Mouse (Mus musculus) forebrain, embryonic 12.5 days (tissue): ENCODE results near the gene Lmntd1. TPM values are rescaled to one million over a fixed set of nuclear protein-coding genes. Genes with fewer than 3 reads are reported as not detected.

Experiments
- ATAC-seq: fragments of 200-750 bp; cut with Nextera tagmentation; 2 replicates; pipeline ENCODE4 v1.8.0; 2017; ENCODE audit warnings: moderate TSS enrichment; ENCODE audit not compliant: low FRiP score
- H3K27ac ChIP-seq: fragments of 300-500 bp; sonication (generic); 2 replicates; pipeline ENCODE4 v1.5.1; 2016; ENCODE audit warnings: mild to moderate bottlenecking
- H3K27me3 ChIP-seq: fragments of 300-500 bp; sonication (generic); 2 replicates; pipeline ENCODE4 v1.6.1; 2016; ENCODE audit warnings: mild to moderate bottlenecking
- H3K36me3 ChIP-seq: fragments of 300-500 bp; sonication (generic); replicated peaks from 2 replicates; pipeline ENCODE4 v1.6.1; 2016; ENCODE audit warnings: mild to moderate bottlenecking
- H3K4me1 ChIP-seq: fragments of 300-500 bp; sonication (generic); 2 replicates; pipeline ENCODE4 v1.6.1; 2016
- H3K4me2 ChIP-seq: fragments of 300-500 bp; sonication (generic); 2 replicates; pipeline ENCODE4 v1.6.1; 2016; ENCODE audit warnings: mild to moderate bottlenecking, moderate library complexity
- H3K4me3 ChIP-seq: fragments of 300-500 bp; sonication (generic); replicated peaks from 2 replicates; pipeline ENCODE4 v1.5.1; 2016; ENCODE audit warnings: mild to moderate bottlenecking
- H3K9ac ChIP-seq: fragments of 300-500 bp; sonication (generic); 2 replicates; pipeline ENCODE4 v1.6.1; 2016; ENCODE audit warnings: mild to moderate bottlenecking
- H3K9me3 ChIP-seq: fragments of 300-500 bp; sonication (generic); 2 replicates; pipeline ENCODE4 v1.6.1; 2016
- WGBS: fragments of 180-500 bp; shearing (Covaris S2); methylation state at CpG from one replicate; pipeline ENCODE4 v1.1.7; 2016; 5-methylcytosine and 5-hydroxymethylcytosine counted together
- polyA plus RNA-seq: library from polyadenylated mRNA; unstranded; fragments of >200 nt; fragmentation: Nextera tagmentation; extraction: Ambion mirVana; gene quantifications from 2 replicates; pipeline ENCODE4 v1.2.1, GENCODE M21; 2016

Gene Lmntd1
- polyA plus RNA-seq, 1 experiment from 2014 or later, result 0.47 TPM

- H3K4me1 ChIP-seq, result 0 out of 2 replicates have a peak, but pooled peaks cover 3% of the 10 kb centered on the region
- no peaks in the 10 kb centered on the region for H3K9me3 ChIP-seq
- no peak overlapping the region for H3K4me2 ChIP-seq
- H3K27ac ChIP-seq, result no peak overlapping the region
- ATAC-seq, result no peak
- no peak overlapping the region for H3K9ac ChIP-seq
- H3K4me3 ChIP-seq, result no peak overlapping the region
- 89% methylated on average over 10 of the region's 10 CpGs for WGBS
- no peaks in the 10 kb centered on the region for H3K36me3 ChIP-seq
- no peaks in the 10 kb centered on the region for H3K27me3 ChIP-seq
These were observed 209.6 kb downstream of the Lmntd1 start for GRCm38 (mm10) chr6:145404369-145405051.

DNA sequence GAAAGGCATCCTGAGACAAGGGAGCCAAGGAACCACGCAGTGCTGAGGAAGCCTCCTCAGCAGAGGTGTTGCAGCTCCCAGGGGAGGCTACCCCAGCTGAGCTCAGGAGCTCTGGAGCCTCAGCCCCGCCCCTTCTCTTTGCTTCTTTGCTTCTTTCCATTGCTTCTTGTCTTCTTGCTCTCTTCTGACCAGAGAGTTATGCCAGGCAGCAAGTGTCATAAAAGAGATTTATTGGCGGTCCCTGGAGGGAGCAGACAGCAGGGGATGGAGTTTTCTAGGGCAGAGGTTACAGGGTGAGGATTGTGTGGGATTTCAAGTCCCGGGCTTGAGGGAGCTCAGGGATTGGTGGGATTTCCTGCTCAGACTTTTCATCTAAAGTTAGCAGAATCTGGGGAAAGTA, 213.0 kb downstream of the Lmntd1 start:
- no peaks in the 10 kb centered on the region for H3K27me3 ChIP-seq
- no peak overlapping the region for H3K27ac ChIP-seq
- 0 out of 2 replicates have a peak, but pooled peaks cover 3% of the 10 kb centered on the region for H3K4me1 ChIP-seq
- no peak for ATAC-seq
- WGBS, result 35% methylated on average over 4 of the region's 4 CpGs
- H3K9me3 ChIP-seq, result no peaks in the 10 kb centered on the region
- H3K4me3 ChIP-seq, result no peak overlapping the region
- no peaks in the 10 kb centered on the region for H3K36me3 ChIP-seq
- no peak overlapping the region for H3K9ac ChIP-seq
- H3K4me2 ChIP-seq, result no peak overlapping the region

DNA sequence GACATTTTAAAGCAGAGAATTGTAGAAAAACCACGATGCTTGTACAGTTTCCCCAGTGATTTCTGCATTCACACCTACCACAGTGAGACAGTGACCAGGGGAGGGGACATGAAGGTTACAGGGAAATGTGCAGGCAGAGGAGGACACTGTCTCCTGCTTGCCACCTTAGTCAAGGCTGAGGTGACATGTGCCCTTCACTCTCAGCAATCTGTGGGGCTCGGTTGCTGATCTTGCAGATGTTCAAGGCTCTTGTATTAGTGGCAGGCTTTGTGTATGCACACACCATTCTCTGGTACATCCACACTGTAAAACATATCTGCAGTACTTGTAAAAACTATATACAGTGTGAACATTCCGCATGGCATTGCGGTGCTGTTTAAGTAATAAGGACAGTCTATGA, 216.2 kb downstream of the Lmntd1 start:
- Histone ChIP-seq H3K9ac (no peak overlapping the region), H3K36me3 (no peaks in the 10 kb centered on the region), H3K4me1 (0 out of 2 replicates have a peak, but pooled peaks cover 3% of the 10 kb centered on the region), H3K27me3 (no peaks in the 10 kb centered on the region; the same call in 1 of the 2 replicates), H3K4me3 (no peak overlapping the region), H3K4me2 (no peak overlapping the region), H3K9me3 (no peaks in the 10 kb centered on the region), H3K27ac (no peak overlapping the region)
- 94% methylated on average over 4 of the region's 4 CpGs for WGBS
- no peak for ATAC-seq

DNA sequence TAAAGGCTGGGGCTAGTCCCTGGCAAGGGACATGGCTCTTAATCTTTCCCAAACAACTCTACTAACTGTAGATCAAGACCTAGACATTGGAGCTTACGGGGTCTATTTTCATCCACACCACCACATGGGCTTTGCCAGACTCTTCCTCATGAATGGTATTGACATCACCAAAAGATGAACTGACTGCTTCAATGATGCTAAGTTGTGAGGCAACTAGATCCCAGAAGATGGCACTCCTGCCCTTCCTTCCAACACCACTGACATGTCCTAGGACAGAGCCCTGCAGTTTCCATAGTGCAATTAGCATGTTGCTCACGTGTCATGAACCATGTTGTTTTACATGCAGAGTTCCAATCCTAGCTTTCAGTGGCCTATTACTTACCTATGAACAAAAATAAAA, 217.6 kb downstream of the Lmntd1 start:
- Histone ChIP-seq H3K36me3 (no peaks in the 10 kb centered on the region), H3K27ac (no peak overlapping the region), H3K4me2 (no peak overlapping the region), H3K9ac (no peak overlapping the region), H3K4me3 (no peak overlapping the region), H3K9me3 (no peaks in the 10 kb centered on the region), H3K27me3 (no peaks in the 10 kb centered on the region; the same call in 1 of the 2 replicates), H3K4me1 (0 out of 2 replicates have a peak, but pooled peaks cover 3% of the 10 kb centered on the region)
- 91% methylated on average over 2 of the region's 2 CpGs for WGBS
- ATAC-seq, result no peak

- ATAC-seq, result no peak
- H3K4me3 ChIP-seq, result no peak overlapping the region
- H3K27ac ChIP-seq, result no peak overlapping the region
- H3K4me1 ChIP-seq, result peaks cover 17% of the 10 kb centered on the region
- H3K27me3 ChIP-seq, result no peaks in the 10 kb centered on the region; the same call in 1 of the 2 replicates
- H3K9ac ChIP-seq, result no peak overlapping the region
- WGBS, result 58% methylated on average over 2 of the region's 2 CpGs
- H3K4me2 ChIP-seq, result no peak overlapping the region
- no peaks in the 10 kb centered on the region for H3K9me3 ChIP-seq
- no peaks in the 10 kb centered on the region for H3K36me3 ChIP-seq
These were observed 223.7 kb downstream of the Lmntd1 start for GRCm38 (mm10) chr6:145390421-145390820.

DNA sequence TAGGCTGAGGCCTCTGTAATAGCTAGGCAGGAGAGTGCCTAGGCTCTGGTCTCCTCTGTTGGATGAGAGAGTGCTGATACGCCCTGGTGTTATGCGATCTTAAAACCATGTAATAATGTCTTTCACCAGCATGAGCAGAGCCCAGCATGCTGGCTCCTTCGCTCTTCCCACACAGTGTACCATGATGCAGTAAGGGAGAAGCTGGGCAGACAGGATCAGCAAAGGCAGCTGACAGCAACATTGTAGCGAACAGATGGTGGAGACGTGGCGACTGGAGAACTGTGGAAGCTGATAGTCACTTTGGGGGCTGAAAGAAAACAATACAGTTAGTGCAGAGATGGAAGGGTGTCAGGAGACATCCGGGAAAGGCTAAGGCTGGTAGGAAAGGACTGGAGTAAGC, 224.2 kb downstream of the Lmntd1 start:
- 68% methylated on average over 7 of the region's 7 CpGs for WGBS
- peaks cover 17% of the 10 kb centered on the region for H3K4me1 ChIP-seq

GRCm38 (mm10) chr6:145387378-145387777, 226.7 kb downstream of the Lmntd1 start:
- Histone ChIP-seq H3K27ac (no peak overlapping the region), H3K27me3 (no peaks in the 10 kb centered on the region), H3K4me1 (peaks cover 17% of the 10 kb centered on the region), H3K36me3 (no peaks in the 10 kb centered on the region), H3K9me3 (no peaks in the 10 kb centered on the region), H3K4me2 (no peak overlapping the region), H3K9ac (no peak overlapping the region), H3K4me3 (no peak overlapping the region)
- WGBS, result 71% methylated on average over 6 of the region's 6 CpGs
- ATAC-seq, result no peak

More for the DNA sequence above, 224.2 kb downstream of the Lmntd1 start:
- H3K9ac ChIP-seq, result no peak overlapping the region
- no peak overlapping the region for H3K4me2 ChIP-seq
- no peak overlapping the region for H3K27ac ChIP-seq
- ATAC-seq, result no peak
- no peak overlapping the region for H3K4me3 ChIP-seq
- H3K36me3 ChIP-seq, result no peaks in the 10 kb centered on the region
- no peaks in the 10 kb centered on the region for H3K9me3 ChIP-seq
- no peaks in the 10 kb centered on the region; the same call in 1 of the 2 replicates for H3K27me3 ChIP-seq

DNA sequence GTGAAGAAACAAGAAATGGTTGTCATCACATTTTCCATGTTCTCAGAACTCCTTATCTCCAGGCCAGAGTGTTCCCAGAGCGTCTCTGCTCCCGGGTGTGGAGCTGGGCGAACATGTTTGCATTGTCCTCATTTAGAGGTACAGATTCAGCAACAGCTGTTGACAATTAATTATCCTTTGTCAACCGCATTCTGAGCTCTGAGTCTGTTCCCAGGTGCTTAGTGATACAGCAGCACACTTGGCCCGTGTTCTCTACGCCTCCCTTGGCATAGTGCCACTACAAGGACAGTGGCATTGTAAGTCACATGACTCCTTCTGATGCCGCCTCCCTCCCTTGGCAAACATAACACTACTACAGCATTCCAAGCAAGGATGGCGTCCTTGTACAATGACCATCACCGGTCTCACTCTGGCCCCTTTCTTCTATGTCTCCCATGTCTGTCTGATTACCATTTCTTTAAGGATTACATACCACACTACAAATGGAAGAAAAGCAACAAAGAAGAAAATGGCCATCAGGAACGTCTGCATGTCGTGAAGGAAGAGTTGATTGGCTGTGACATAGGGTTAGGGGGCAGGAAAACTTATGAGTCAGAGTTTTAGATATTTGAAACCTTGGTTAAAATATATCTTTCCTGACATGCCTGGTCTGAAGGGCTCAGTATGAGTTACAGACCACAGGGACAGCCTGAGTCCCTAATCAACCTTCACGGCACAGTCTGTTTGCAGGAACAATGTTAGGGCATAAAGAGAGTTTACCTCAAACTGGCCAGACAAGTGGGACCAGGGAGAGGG, 231.3 kb downstream of the Lmntd1 start:
- ATAC-seq, result no peak
- Histone ChIP-seq H3K27me3 (0 out of 2 replicates have a peak, but pooled peaks cover 3% of the 10 kb centered on the region), H3K27ac (no peak overlapping the region), H3K4me2 (no peak overlapping the region), H3K9me3 (no peaks in the 10 kb centered on the region), H3K4me1 (peaks cover 21% of the 10 kb centered on the region), H3K36me3 (no peaks in the 10 kb centered on the region), H3K9ac (no peak overlapping the region), H3K4me3 (no peak overlapping the region)
- 72% methylated on average over 12 of the region's 12 CpGs for WGBS

DNA sequence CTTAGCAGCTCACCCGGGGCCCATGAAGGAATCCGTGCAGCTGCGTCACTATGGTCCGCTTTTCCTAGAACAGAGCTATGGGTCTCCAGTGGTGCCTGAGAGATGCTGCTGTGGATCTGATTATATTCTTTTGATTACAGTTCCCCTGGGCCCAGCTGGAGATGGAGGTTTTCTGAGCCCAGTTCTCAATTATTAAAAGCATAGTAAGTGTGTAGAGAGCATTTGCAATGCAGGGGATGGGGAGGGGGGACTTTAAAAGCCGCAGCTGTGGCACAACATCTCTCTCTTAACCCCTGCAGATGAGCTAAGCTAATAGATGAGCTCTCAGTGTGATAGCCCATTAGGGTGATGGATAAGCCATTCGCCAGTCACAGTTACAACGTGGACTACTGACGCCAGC, 233.2 kb downstream of the Lmntd1 start:
- H3K9ac ChIP-seq, result no peak overlapping the region
- H3K36me3 ChIP-seq, result no peaks in the 10 kb centered on the region
- H3K27ac ChIP-seq, result peak overlapping the region; percentile 53; the same call in 1 of the 2 replicates
- 0 out of 2 replicates have a peak, but pooled peaks cover 3% of the 10 kb centered on the region for H3K27me3 ChIP-seq
- peak; percentile 25; the same call in 1 of the 2 replicates for ATAC-seq
- WGBS, result 82% methylated on average over 8 of the region's 8 CpGs
- no peak overlapping the region for H3K4me3 ChIP-seq
- peaks cover 11% of the 10 kb centered on the region for H3K4me1 ChIP-seq
- H3K9me3 ChIP-seq, result no peaks in the 10 kb centered on the region
- no peak overlapping the region for H3K4me2 ChIP-seq

DNA sequence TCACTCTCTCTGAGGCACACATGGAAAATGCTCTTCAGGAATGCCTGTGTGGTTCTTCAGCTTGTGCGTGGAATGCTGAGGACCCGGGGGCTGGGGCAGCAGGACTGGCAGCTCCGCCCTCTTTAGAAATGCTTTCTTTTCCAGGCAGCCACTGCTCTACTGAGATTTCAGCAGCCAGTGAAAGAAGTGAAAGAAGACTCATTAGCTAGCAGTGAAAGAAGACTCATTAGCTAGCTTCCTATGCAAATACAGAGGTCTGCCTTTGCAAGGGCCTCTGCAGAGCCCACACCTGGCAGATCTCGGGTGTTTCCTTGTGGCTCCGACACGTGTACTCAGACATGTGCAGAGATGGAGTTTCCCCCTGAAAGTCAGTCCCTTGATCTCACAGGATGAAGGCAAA, 234.9 kb downstream of the Lmntd1 start:
- Histone ChIP-seq H3K27ac (peak overlapping the region; percentile 69), H3K9ac (no peak overlapping the region), H3K9me3 (no peaks in the 10 kb centered on the region), H3K27me3 (0 out of 2 replicates have a peak, but pooled peaks cover 3% of the 10 kb centered on the region), H3K4me3 (no peak overlapping the region), H3K4me1 (peaks cover 14% of the 10 kb centered on the region), H3K4me2 (peak overlapping the region; percentile 25), H3K36me3 (no peaks in the 10 kb centered on the region)
- 15% methylated on average over 6 of the region's 6 CpGs for WGBS
- ATAC-seq, result peak; percentile 77

DNA sequence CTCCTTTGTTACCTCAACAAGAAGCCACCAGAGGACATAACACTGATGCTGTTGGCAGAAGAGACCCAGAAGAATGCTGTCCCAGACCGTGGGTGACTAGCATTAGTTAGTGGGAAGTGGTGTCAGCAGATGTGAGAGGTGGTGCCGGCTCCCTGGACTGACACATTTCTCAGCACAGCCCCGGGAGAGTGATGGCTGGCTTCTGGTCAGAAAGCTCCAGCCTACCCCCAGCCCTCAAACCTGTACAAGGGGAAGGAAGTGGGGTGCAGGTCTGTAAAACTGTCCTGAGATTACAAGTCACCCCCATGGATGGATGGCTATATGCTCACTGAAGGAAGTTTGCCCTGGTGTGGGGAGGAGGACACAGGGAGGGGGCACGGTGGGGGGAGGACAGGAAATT, 235.4 kb downstream of the Lmntd1 start:
- peak overlapping the region; percentile 25 for H3K4me2 ChIP-seq
- 72% methylated on average over 4 of the region's 4 CpGs for WGBS
- H3K9ac ChIP-seq, result no peak overlapping the region
- H3K27ac ChIP-seq, result peak overlapping the region; percentile 69
- no peaks in the 10 kb centered on the region for H3K36me3 ChIP-seq
- no peak overlapping the region for H3K4me3 ChIP-seq
- H3K4me1 ChIP-seq, result peaks cover 17% of the 10 kb centered on the region
- peak; percentile 30; the same call in 1 of the 2 replicates for ATAC-seq
- H3K27me3 ChIP-seq, result 0 out of 2 replicates have a peak, but pooled peaks cover 3% of the 10 kb centered on the region
- no peaks in the 10 kb centered on the region for H3K9me3 ChIP-seq

DNA sequence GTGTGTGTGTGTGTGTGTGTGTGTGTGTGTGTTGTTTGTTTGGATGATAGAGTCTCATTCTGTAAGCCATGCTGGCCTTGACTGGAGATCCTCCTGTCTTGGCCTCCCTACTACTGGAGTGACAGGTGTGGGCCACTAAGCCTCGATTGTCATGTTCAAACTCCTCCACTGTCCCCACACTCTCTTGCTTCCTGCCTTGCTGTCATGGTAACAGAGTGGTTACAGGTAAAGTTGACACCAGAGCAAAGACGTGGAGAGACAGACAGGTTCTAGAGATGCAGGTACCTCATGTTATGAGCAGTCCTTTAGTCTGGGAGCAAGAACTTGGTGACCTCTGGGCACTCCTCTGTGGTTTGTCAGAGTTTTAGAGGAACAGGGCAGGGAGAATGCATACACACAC, 239.7 kb downstream of the Lmntd1 start:
- H3K27me3 ChIP-seq, result peaks cover 3% of the 10 kb centered on the region; the same call in 1 of the 2 replicates
- no peaks in the 10 kb centered on the region for H3K36me3 ChIP-seq
- no peaks in the 10 kb centered on the region for H3K9me3 ChIP-seq
- 82% methylated on average over 2 of the region's 2 CpGs for WGBS
- peaks cover 15% of the 10 kb centered on the region for H3K4me1 ChIP-seq
- no peak overlapping the region for H3K9ac ChIP-seq
- H3K27ac ChIP-seq, result no peak overlapping the region
- ATAC-seq, result no peak
- H3K4me2 ChIP-seq, result no peak overlapping the region
- H3K4me3 ChIP-seq, result no peak overlapping the region
